Mouse (Mus musculus): ENCODE results near the gene Ube2h. TPM values are rescaled to one million over a fixed set of nuclear protein-coding genes. Genes with fewer than 3 reads are reported as not detected.

Gene Ube2h
- polyA plus RNA-seq, 1 experiment from 2014 or later = 58.4 TPM

DNA sequence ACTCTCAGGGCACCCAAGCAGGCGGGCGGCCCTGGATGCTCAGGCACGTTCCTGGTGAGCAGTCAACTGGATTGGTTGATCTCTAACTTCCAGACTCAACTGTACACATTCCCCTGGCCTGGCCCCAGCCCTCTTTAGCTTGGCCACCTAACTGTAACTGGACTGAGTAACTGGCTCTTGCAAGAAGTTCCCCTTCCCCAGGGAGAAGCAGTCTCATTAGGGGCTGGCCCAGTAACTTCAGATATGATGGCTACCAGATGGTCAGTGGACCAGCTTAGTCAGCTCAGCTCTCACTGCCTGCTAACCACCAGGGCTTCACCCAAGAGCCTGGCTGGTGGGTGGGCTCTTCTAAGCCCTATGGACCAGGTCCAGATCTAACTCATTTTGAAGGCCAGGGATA, 136.1 kb downstream of the Ube2h start:
- Histone ChIP-seq H3K36me3 (ENCODE audit: control insufficient read depth, insufficient read depth, low read length) (no peaks in the 10 kb centered on the region), H3K4me3 (ENCODE audit: low read depth, low read length) (no peak overlapping the region), H3K27me3 (ENCODE audit: control insufficient read depth, insufficient read depth, low read length) (peaks cover 55% of the 10 kb centered on the region), H3K27ac (ENCODE audit: low read depth, low read length) (no peak overlapping the region), H3K9me3 (replicated peaks; ENCODE audit: control insufficient read depth, low read length) (no peaks in the 10 kb centered on the region), H3K4me2 (no peak overlapping the region), H3K4me1 (ENCODE audit: control insufficient read depth, insufficient read depth, low read length) (peaks cover 10% of the 10 kb centered on the region), H3K9ac (ENCODE audit: low read depth, low read length) (no peak overlapping the region)
- WGBS (ENCODE audit: insufficient replicate concordance) = 81% methylated on average over 3 of the region's 3 CpGs
- no peak for ATAC-seq (replicated peaks; ENCODE audit: insufficient number of reproducible peaks, low FRiP score, low TSS enrichment)

DNA sequence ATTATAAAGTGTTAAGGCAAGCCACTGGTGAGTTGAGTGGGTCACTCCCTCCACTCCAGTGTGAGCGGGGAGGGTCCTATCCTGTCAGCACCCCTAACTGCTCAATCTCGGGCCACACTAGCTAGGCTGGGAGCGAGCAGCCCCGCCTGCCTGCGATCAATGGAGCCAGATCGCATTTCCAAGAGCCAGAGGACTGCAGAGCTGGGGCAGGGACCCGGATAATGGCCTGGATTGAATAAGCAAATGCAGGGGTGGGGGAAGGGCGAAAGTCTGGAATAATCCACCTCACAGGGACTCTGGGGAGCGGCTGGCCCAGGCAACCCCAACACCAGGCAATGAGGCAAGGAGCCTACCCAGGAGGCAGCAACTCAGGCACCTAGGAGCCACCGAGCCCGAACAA, 137.1 kb downstream of the Ube2h start:
- Histone ChIP-seq H3K9ac (ENCODE audit: low read depth, low read length) (no peak overlapping the region), H3K4me2 (no peak overlapping the region), H3K4me3 (ENCODE audit: low read depth, low read length) (no peak overlapping the region), H3K27me3 (ENCODE audit: control insufficient read depth, insufficient read depth, low read length) (peaks cover 45% of the 10 kb centered on the region), H3K36me3 (ENCODE audit: control insufficient read depth, insufficient read depth, low read length) (no peaks in the 10 kb centered on the region), H3K9me3 (replicated peaks; ENCODE audit: control insufficient read depth, low read length) (no peaks in the 10 kb centered on the region), H3K4me1 (ENCODE audit: control insufficient read depth, insufficient read depth, low read length) (peaks cover 10% of the 10 kb centered on the region), H3K27ac (ENCODE audit: low read depth, low read length) (no peak overlapping the region)
- ATAC-seq (replicated peaks; ENCODE audit: insufficient number of reproducible peaks, low FRiP score, low TSS enrichment) = no peak
- 29% methylated on average over 11 of the region's 11 CpGs for WGBS (ENCODE audit: insufficient replicate concordance)

DNA sequence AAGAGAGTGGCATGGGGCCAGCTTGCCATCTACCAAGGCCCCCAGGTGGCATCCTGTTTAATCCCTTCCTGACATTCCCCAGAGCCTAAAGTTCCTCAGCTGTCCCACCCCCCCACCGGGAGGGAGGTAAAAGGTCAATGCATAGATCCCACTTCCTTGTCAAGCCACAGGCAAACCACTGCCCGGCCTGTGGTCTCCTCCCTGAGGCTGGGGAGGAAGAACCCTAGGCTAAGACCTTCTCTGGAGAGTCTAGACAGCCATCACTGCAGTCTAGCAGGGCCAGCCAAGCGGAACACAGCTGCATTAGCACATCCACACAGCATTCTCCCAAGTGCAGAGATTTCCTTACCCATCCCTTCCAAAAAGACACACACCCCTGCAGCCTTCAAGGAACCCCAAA, 138.0 kb downstream of the Ube2h start:
- Histone ChIP-seq H3K4me1 (ENCODE audit: control insufficient read depth, insufficient read depth, low read length) (peaks cover 15% of the 10 kb centered on the region), H3K27ac (ENCODE audit: low read depth, low read length) (no peak overlapping the region), H3K4me3 (ENCODE audit: low read depth, low read length) (no peak overlapping the region), H3K9me3 (replicated peaks; ENCODE audit: control insufficient read depth, low read length) (no peaks in the 10 kb centered on the region), H3K27me3 (ENCODE audit: control insufficient read depth, insufficient read depth, low read length) (peaks cover 37% of the 10 kb centered on the region), H3K9ac (ENCODE audit: low read depth, low read length) (no peak overlapping the region), H3K36me3 (ENCODE audit: control insufficient read depth, insufficient read depth, low read length) (no peaks in the 10 kb centered on the region), H3K4me2 (no peak overlapping the region)
- 48% methylated on average over 3 of the region's 3 CpGs for WGBS (ENCODE audit: insufficient replicate concordance)
- ATAC-seq (replicated peaks; ENCODE audit: insufficient number of reproducible peaks, low FRiP score, low TSS enrichment) = no peak

DNA sequence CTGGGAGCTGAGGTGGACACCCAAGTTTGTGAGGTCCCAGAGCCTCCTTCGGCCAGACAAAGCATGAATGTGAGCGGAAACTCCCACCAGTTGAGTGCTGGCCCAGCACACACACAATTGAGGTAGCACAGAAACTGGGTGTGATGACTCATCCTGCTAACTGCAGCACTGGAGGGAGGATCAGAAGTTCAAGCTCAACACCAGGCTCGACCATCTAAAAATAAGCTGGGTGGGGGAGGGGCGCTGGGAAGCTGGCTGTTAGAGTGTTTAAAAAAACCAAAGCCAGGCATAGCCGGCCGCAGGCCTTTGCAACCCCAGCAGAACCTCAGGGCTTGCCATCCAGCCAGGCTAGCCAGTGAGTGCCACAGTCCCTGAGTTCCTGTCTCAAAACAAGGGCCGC, 142.2 kb downstream of the Ube2h start:
- H3K4me1 ChIP-seq (ENCODE audit: control insufficient read depth, insufficient read depth, low read length) = peaks cover 20% of the 10 kb centered on the region
- H3K4me3 ChIP-seq (ENCODE audit: low read depth, low read length) = no peak overlapping the region
- no peak for ATAC-seq (replicated peaks; ENCODE audit: insufficient number of reproducible peaks, low FRiP score, low TSS enrichment)
- no peaks in the 10 kb centered on the region for H3K9me3 ChIP-seq (replicated peaks; ENCODE audit: control insufficient read depth, low read length)
- no peaks in the 10 kb centered on the region for H3K36me3 ChIP-seq (ENCODE audit: control insufficient read depth, insufficient read depth, low read length)
- peak overlapping the region; percentile 31; the same call in 1 of the 2 replicates for H3K27ac ChIP-seq (ENCODE audit: low read depth, low read length)
- peak overlapping the region; percentile 7; the same call in 1 of the 2 replicates for H3K4me2 ChIP-seq
- H3K27me3 ChIP-seq (ENCODE audit: control insufficient read depth, insufficient read depth, low read length) = 0 out of 2 replicates have a peak, but pooled peaks cover 2% of the 10 kb centered on the region
- 0 out of 2 replicates have a peak overlapping the region, but pooled peaks have one; percentile 40 for H3K9ac ChIP-seq (ENCODE audit: low read depth, low read length)
- WGBS (ENCODE audit: insufficient replicate concordance) = 27% methylated on average over 7 of the region's 7 CpGs

DNA sequence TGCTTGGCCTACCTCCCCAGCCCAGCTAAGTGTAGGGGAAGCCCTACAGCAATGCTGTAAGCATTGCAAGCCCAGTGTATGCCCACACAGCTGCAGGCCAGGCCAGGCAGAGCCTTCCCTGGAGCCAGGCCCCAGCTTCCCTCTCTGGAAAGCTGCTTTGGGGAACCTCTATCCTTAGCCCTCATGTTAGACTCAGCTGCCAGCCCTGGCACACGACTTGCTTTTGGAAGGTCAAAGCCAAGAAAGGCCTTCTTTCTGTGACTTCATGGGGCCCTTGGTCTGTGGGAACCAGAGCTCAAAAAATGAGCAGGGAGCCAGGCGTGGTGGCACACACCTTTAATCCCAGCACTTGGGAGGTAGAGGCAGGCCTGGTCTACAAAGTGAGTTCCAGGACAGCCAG, 142.7 kb downstream of the Ube2h start:
- no peak overlapping the region for H3K4me3 ChIP-seq (ENCODE audit: low read depth, low read length)
- no peak overlapping the region for H3K4me2 ChIP-seq
- no peaks in the 10 kb centered on the region for H3K9me3 ChIP-seq (replicated peaks; ENCODE audit: control insufficient read depth, low read length)
- peaks cover 19% of the 10 kb centered on the region for H3K4me1 ChIP-seq (ENCODE audit: control insufficient read depth, insufficient read depth, low read length)
- H3K36me3 ChIP-seq (ENCODE audit: control insufficient read depth, insufficient read depth, low read length) = no peaks in the 10 kb centered on the region
- WGBS (ENCODE audit: insufficient replicate concordance) = 61% methylated on average over 2 of the region's 2 CpGs
- no peak overlapping the region for H3K27ac ChIP-seq (ENCODE audit: low read depth, low read length)
- 0 out of 2 replicates have a peak, but pooled peaks cover 2% of the 10 kb centered on the region for H3K27me3 ChIP-seq (ENCODE audit: control insufficient read depth, insufficient read depth, low read length)
- ATAC-seq (replicated peaks; ENCODE audit: insufficient number of reproducible peaks, low FRiP score, low TSS enrichment) = no peak
- no peak overlapping the region for H3K9ac ChIP-seq (ENCODE audit: low read depth, low read length)

MicroRNAs encoded within 50 kb of the gene (microRNA counts, 519-probe panel; counts per million panel counts)
- microRNA mmu-miR-182 (32.2 counts per million), microRNA mmu-miR-183 (32.2 counts per million), microRNA mmu-miR-96 (3,984 counts per million, percentile 25 among the panel's probes with 10 or more counts)

Small RNAs within 50 kb of the gene (microRNA-seq; reads per million reads assigned to microRNA genes)
- gene Mir182 (ENCODE audit: borderline number of aligned reads) (347 reads per million, percentile 76 among the genes with 10 or more reads in this experiment), gene Mir183 (ENCODE audit: borderline number of aligned reads) (504 reads per million, percentile 80 among the genes with 10 or more reads in this experiment), gene Mir96 (ENCODE audit: borderline number of aligned reads) (165 reads per million, percentile 68 among the genes with 10 or more reads in this experiment)

Other genes starting within 250 kb of the Ube2h start
- 49.1 and 54.6 TPM in 2 replicates for gene Zc3hc1, start 86.5 kb upstream of the Ube2h start, polyA plus RNA-seq (2014; fragmentation: Nextera tagmentation; extraction: Ambion mirVana)
- 24.9 and 28.2 TPM in 2 replicates for gene Klhdc10, start 97.3 kb upstream of the Ube2h start, polyA plus RNA-seq (2014; fragmentation: Nextera tagmentation; extraction: Ambion mirVana)
- 29.3 and 30.9 TPM in 2 replicates for gene Tmem209, start 205.2 kb upstream of the Ube2h start, polyA plus RNA-seq (2014; fragmentation: Nextera tagmentation; extraction: Ambion mirVana)
- 0.62 TPM in 1 of 2 replicates, not detected in the other for gene Ssmem1, start 205.3 kb upstream of the Ube2h start, polyA plus RNA-seq (2014; fragmentation: Nextera tagmentation; extraction: Ambion mirVana)
- 8.3 and 11.7 TPM in 2 replicates for gene Cpa2, start 237.0 kb upstream of the Ube2h start, polyA plus RNA-seq (2014; fragmentation: Nextera tagmentation; extraction: Ambion mirVana)

All from heart, embryonic 11.5 days (tissue).